Mouse (Mus musculus): ENCODE data around the gene Plekhd1. TPM values are rescaled to one million over a fixed set of nuclear protein-coding genes. Genes with fewer than 3 reads are reported as not detected.

Gene Plekhd1
- polyA plus RNA-seq (2015; fragmentation: Nextera tagmentation; extraction: Ambion mirVana): 0.18 and 0.30 TPM in 2 replicates

DNA sequence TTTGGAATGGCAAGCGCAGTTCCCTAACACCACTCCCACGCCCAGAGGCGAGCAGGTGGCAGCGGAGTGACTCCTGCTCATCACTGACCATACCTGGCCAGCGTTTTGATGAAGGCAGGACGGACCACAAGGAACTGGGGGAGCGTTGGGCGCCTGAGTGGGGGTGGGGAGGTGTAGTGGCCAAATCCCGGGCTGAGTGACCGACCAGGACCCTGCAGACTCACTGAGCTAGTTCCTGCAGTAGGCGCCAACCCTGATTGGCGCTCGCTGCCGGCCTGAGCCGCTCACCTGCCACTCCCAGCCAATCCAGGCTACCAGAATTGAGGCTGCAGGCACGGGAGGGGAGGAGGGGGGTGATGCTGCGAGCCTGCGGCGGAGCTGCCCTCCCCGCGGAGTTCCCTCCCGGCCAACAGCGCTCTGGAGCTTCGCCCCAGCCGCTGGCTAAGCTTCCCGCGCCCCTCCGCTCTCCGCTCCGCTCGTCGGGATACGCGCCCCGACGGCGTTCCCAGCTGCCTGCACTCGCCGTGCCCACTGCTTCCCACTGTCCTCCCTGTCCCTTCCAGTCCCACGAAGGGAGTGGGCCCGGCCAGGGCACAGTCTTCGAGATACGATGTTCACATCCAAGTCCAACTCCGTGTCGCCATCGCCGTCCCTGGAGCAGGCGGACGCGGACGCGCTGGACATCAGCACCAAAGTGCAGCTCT, at the start of gene Plekhd1:
Gene Plekhd1, plus strand, starts transcription at position 323 of the 704 bp plus-strand sequence.
- Histone ChIP-seq H3K9me3 (replicated peaks) (no peaks in the 10 kb centered on the region), H3K27me3 (peaks cover 73% of the 10 kb centered on the region), H3K4me3 (replicated peaks) (peak within 1 kb of the TSS; percentile 42)

GRCm38 (mm10) chr12:80642725-80643692, 49.4 kb upstream of the Plekhd1 start:
- Histone ChIP-seq H3K27me3 (no peaks in the 10 kb centered on the region), H3K9me3 (replicated peaks) (no peaks in the 10 kb centered on the region), H3K4me3 (replicated peaks) (peak overlapping the region; percentile 81), H3K27ac (replicated peaks) (peak overlapping the region; percentile 76), H3K9ac (peak overlapping the region; percentile 86), H3K4me1 (replicated peaks) (peaks cover 39% of the 10 kb centered on the region), H3K4me2 (peak overlapping the region; percentile 84), H3K36me3 (replicated peaks) (peaks cover 49% of the 10 kb centered on the region)
- 1% methylated on average over 48 of the region's 48 CpGs for WGBS (ENCODE audit: insufficient replicate concordance)
- peak; percentile 40 for ATAC-seq (ENCODE audit: insufficient read depth)

More for the DNA sequence above, at the start of gene Plekhd1:
- no peaks in the 10 kb centered on the region for H3K36me3 ChIP-seq (replicated peaks)
- H3K4me1 ChIP-seq (replicated peaks): peaks cover 13% of the 10 kb centered on the region
- 3% methylated on average over 52 of the region's 52 CpGs for WGBS (ENCODE audit: insufficient replicate concordance)
- H3K9ac ChIP-seq: no peak within 1 kb of the TSS
- ATAC-seq (ENCODE audit: insufficient read depth): no peak
- no peak within 1 kb of the TSS for H3K27ac ChIP-seq (replicated peaks)
- H3K4me2 ChIP-seq: peak within 1 kb of the TSS; percentile 64

DNA sequence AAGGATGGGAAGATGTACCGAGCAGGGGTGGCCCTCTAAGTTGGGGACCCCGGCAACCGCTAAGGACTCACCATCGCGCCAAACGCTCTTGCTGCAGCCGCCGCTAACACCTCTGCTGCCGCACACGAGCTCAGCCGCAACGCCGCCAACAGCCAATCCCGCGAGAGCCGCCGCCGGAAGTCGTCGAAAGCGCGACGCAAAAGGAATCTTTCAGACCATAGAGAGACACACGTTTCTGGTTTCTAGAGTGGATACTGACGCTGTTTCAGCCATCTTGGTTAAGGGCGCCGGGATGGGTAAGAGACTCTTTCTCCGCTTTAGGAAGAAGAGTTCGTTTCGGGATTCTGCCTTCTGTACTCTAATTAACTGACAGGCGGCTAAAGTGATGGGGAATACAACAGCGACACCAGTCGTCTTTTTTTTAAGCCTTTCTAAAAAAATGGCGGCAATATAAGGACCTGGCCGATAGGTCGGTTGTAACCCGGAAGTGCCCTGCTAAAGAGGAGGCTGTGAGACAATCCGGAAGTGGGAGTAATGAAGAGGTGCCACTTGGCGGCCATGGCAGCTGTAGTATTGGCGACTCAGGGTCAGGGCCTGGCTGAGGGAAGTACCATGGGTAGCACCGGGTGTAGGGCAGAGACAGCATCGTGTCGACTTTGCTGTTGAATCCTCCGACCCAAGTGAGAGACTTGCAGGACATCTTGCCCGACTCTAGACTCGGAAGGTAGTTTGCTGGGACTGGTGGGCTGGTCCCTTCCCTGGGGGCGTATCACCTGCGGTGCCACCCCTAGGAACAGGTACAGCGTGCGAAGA, 48.5 kb upstream of the Plekhd1 start, which contains the start of the genes Slc39a9 and Erh:
Gene Slc39a9, plus strand, starts transcription at position 191 of the 813 bp plus-strand sequence.
Gene Erh, minus strand, starts transcription at position 649 of the 813 bp plus-strand sequence.
- H3K9me3 ChIP-seq (replicated peaks): no peaks in the 10 kb centered on the region
- no peaks in the 10 kb centered on the region for H3K27me3 ChIP-seq
- peaks cover 46% of the 10 kb centered on the region for H3K36me3 ChIP-seq (replicated peaks)
- peak within 1 kb of the TSS; percentile 81 for H3K4me3 ChIP-seq (replicated peaks)
- peak; percentile 96 for ATAC-seq (ENCODE audit: insufficient read depth)
- H3K4me1 ChIP-seq (replicated peaks): peaks cover 39% of the 10 kb centered on the region
- WGBS (ENCODE audit: insufficient replicate concordance): under 1% methylated on average over 50 of the region's 50 CpGs
- H3K9ac ChIP-seq: peak within 1 kb of the TSS; percentile 86
- H3K27ac ChIP-seq (replicated peaks): peak within 1 kb of the TSS; percentile 76
- peak within 1 kb of the TSS; percentile 84 for H3K4me2 ChIP-seq

DNA sequence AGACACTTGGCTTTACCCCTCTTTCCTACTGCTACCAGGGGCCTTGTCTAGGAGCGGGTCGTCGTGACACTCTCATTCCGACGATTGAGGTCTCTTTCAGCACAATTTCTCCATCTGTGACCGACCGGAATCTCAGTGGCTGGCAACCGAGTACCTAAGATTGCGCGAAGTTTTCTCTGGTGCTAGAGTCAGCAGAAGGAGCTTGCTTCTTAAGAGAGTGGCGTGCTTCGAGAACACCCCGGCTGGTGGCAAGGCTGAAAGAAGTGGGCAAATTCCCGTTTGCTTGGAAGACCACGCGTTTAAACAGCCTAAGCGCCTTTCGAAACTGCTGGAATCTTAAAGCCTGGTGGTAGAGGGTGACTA, 47.9 kb upstream of the Plekhd1 start:
- no peaks in the 10 kb centered on the region for H3K9me3 ChIP-seq (replicated peaks)
- H3K27ac ChIP-seq (replicated peaks): peak overlapping the region; percentile 76
- WGBS (ENCODE audit: insufficient replicate concordance): 5% methylated on average over 18 of the region's 18 CpGs
- H3K36me3 ChIP-seq (replicated peaks): peaks cover 41% of the 10 kb centered on the region
- H3K4me3 ChIP-seq (replicated peaks): peak overlapping the region; percentile 81
- H3K4me2 ChIP-seq: peak overlapping the region; percentile 84
- ATAC-seq (ENCODE audit: insufficient read depth): no peak
- peak overlapping the region; percentile 74 for H3K9ac ChIP-seq
- peaks cover 42% of the 10 kb centered on the region for H3K4me1 ChIP-seq (replicated peaks)
- no peaks in the 10 kb centered on the region for H3K27me3 ChIP-seq

DNA sequence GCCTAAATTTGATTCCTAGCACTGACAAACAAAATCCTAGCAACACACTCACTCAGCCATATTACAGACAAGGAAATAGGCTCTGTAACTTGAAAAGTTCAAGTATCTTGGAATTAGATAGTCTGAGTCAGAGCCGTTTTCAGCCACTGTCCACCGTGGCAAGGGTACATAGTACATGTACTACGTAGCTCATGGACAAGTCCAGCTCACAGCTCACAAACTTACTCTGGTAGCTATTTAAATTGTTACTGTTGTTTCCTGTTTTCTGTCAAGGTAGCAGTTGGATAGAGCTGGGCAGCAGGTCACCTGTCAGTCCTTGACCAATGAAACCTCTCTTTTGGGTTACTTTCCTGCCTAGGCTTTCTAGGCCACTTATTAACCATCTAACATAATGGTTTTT, 46.0 kb upstream of the Plekhd1 start:
- no peak overlapping the region for H3K27ac ChIP-seq (replicated peaks)
- H3K9me3 ChIP-seq (replicated peaks): no peaks in the 10 kb centered on the region
- peak overlapping the region; percentile 84 for H3K4me2 ChIP-seq
- WGBS (ENCODE audit: insufficient replicate concordance): 78% methylated on average over 3 of the region's 3 CpGs
- ATAC-seq (ENCODE audit: insufficient read depth): no peak
- H3K4me1 ChIP-seq (replicated peaks): peaks cover 48% of the 10 kb centered on the region
- H3K9ac ChIP-seq: no peak overlapping the region
- H3K36me3 ChIP-seq (replicated peaks): peaks cover 28% of the 10 kb centered on the region
- no peaks in the 10 kb centered on the region for H3K27me3 ChIP-seq
- H3K4me3 ChIP-seq (replicated peaks): peak overlapping the region; percentile 81; the same call in 1 of the 2 replicates

GRCm38 (mm10) chr12:80653951-80654658, 38.3 kb upstream of the Plekhd1 start:
- 77% methylated on average over 7 of the region's 7 CpGs for WGBS (ENCODE audit: insufficient replicate concordance)
- Histone ChIP-seq H3K36me3 (replicated peaks) (peaks cover 6% of the 10 kb centered on the region), H3K27ac (replicated peaks) (no peak overlapping the region), H3K4me2 (no peak overlapping the region), H3K27me3 (no peaks in the 10 kb centered on the region), H3K4me3 (replicated peaks) (no peak overlapping the region), H3K4me1 (replicated peaks) (peaks cover 21% of the 10 kb centered on the region), H3K9me3 (replicated peaks) (no peaks in the 10 kb centered on the region), H3K9ac (no peak overlapping the region)
- ATAC-seq (ENCODE audit: insufficient read depth): no peak

DNA sequence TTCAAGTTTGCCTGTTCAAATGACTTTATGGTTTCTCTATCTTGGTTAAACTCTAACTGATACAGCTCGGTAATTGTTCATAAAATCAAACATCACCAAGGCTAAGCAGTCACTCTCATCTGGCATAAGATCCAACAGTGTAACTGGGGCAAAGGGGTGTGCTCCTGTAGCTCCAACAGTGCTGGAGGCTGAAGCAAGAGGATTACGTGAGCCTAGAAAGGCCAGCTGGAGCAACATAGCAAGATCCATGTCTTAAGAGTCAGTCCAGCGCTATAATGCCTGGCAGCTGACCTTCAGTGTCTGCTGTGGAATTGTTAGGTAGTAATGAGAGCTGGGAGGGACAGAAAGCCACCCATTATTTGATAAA, 37.7 kb upstream of the Plekhd1 start:
- Histone ChIP-seq H3K9me3 (replicated peaks) (no peaks in the 10 kb centered on the region), H3K27me3 (no peaks in the 10 kb centered on the region), H3K9ac (no peak overlapping the region), H3K27ac (replicated peaks) (no peak overlapping the region), H3K36me3 (replicated peaks) (peaks cover 6% of the 10 kb centered on the region; the same call in 1 of the 2 replicates), H3K4me3 (replicated peaks) (no peak overlapping the region), H3K4me1 (replicated peaks) (peaks cover 20% of the 10 kb centered on the region), H3K4me2 (no peak overlapping the region)
- WGBS (ENCODE audit: insufficient replicate concordance): 82% methylated on average over 3 of the region's 3 CpGs
- ATAC-seq (ENCODE audit: insufficient read depth): no peak

DNA sequence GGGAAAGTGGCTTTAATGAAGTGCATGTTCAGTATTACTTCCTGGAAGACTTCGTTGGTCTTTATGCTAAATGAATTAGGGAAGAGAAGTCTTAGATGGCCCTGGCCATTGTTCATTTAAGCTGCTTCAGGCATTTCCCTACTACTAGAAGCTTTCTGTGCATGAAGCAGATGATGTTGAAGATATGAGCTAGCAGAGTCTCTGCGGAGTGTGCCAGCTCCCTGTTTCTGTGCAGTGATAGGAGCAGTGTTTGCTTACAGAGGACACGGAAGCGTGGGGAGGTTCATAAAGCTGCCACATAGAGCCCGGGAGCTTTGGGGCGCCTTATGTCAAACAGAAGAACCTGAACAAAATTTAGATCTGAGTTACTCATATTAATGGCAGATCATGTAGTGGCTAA, 33.7 kb upstream of the Plekhd1 start:
- H3K4me2 ChIP-seq: no peak overlapping the region
- H3K27me3 ChIP-seq: no peaks in the 10 kb centered on the region
- no peaks in the 10 kb centered on the region for H3K9me3 ChIP-seq (replicated peaks)
- H3K4me1 ChIP-seq (replicated peaks): peaks cover 25% of the 10 kb centered on the region
- H3K4me3 ChIP-seq (replicated peaks): no peak overlapping the region
- no peak overlapping the region for H3K27ac ChIP-seq (replicated peaks)
- no peak overlapping the region for H3K9ac ChIP-seq
- ATAC-seq (ENCODE audit: insufficient read depth): no peak
- peaks cover 12% of the 10 kb centered on the region; the same call in 1 of the 2 replicates for H3K36me3 ChIP-seq (replicated peaks)
- WGBS (ENCODE audit: insufficient replicate concordance): 42% methylated on average over 6 of the region's 6 CpGs

DNA sequence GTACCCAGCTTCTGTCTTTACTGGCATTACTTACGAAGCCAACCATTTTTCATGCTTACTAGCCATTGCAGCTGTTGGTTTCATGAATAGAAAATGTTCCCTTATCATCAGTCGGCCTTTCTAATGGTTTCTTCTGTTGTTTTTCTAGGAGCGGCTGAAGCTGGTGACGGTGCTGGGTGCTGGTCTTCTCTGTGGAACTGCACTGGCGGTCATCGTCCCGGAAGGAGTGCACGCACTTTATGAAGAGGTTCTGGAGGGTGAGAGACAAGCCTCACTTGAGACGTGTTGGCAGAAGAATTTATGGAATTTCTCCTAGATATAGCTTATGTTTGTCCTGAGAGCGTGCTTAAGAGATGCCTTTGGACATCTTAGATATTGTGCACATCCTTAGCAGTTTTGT, 30.1 kb upstream of the Plekhd1 start:
- Histone ChIP-seq H3K9ac (no peak overlapping the region), H3K4me1 (replicated peaks) (peaks cover 30% of the 10 kb centered on the region), H3K27me3 (no peaks in the 10 kb centered on the region), H3K9me3 (replicated peaks) (no peaks in the 10 kb centered on the region), H3K4me2 (no peak overlapping the region), H3K27ac (replicated peaks) (no peak overlapping the region), H3K36me3 (replicated peaks) (peaks cover 35% of the 10 kb centered on the region), H3K4me3 (replicated peaks) (no peak overlapping the region)
- WGBS (ENCODE audit: insufficient replicate concordance): 84% methylated on average over 10 of the region's 10 CpGs
- no peak for ATAC-seq (ENCODE audit: insufficient read depth)

- peak overlapping the region; percentile 63 for H3K27ac ChIP-seq (replicated peaks)
- no peaks in the 10 kb centered on the region for H3K27me3 ChIP-seq
- 71% methylated on average over 2 of the region's 2 CpGs for WGBS (ENCODE audit: insufficient replicate concordance)
- no peak overlapping the region for H3K9ac ChIP-seq
- peaks cover 42% of the 10 kb centered on the region for H3K36me3 ChIP-seq (replicated peaks)
- H3K4me1 ChIP-seq (replicated peaks): peaks cover 23% of the 10 kb centered on the region; the same call in 1 of the 2 replicates
- no peak overlapping the region for H3K4me3 ChIP-seq (replicated peaks)
- no peak overlapping the region for H3K4me2 ChIP-seq
- no peaks in the 10 kb centered on the region for H3K9me3 ChIP-seq (replicated peaks)
- ATAC-seq (ENCODE audit: insufficient read depth): peak; percentile 64
Observed at GRCm38 (mm10) chr12:80663935-80664334, 28.5 kb upstream of the Plekhd1 start.
